Comparison of ENCODE assay signal across 9 mouse cellular contexts in genomic region chr15:87544401-87545129, GRCm38 (mm10). TPM values are rescaled to one million over a fixed set of nuclear protein-coding genes. Genes with fewer than 3 reads are reported as not detected.
A peak's percentile ranks its signal among the peaks of the same experiment; 100 is the strongest.
DNase-seq lines count a peak whose midpoint lies in the region; ATAC-seq and TF ChIP-seq lines count a peak whose summit lies in the region.
"Had no signal": no experiment of that assay in that cellular context is flagged by ENCODE, and none has a peak within 500 bp of the region (broad histone marks: within the 10 kb centered on the region; RNA-seq: fewer than 3 reads in every experiment).

No protein-coding gene starts in this region.

- peak overlapping the region; percentile 94 for H3K27ac ChIP-seq in cerebellum, adult 2 months (ENCODE audit: insufficient read depth, low read length)
- H3K27ac ChIP-seq in forebrain, embryonic 16.5 days (ENCODE audit: low read length) = peak overlapping the region; percentile 59
- H3K27ac ChIP-seq in intestine, postnatal 0 days (ENCODE audit: low read depth, low read length) = no peak overlapping the region
- 0 out of 2 replicates have a peak overlapping the region, but pooled peaks have one; percentile 14 for H3K27ac ChIP-seq in midbrain, embryonic 11.5 days (ENCODE audit: low read depth, low read length)
- no peak overlapping the region for H3K27ac ChIP-seq in thymus, adult 2 months (ENCODE audit: control insufficient read depth, insufficient read depth, low read length)

- peak overlapping the region; percentile 61 for H3K4me2 ChIP-seq in forebrain, embryonic 16.5 days (ENCODE audit: low read length)
- H3K4me2 ChIP-seq in intestine, postnatal 0 days (replicated peaks; ENCODE audit: low read depth) = peak overlapping the region; percentile 62
- peak overlapping the region; percentile 88 for H3K4me2 ChIP-seq in midbrain, embryonic 11.5 days

- peaks cover 10% of the 10 kb centered on the region for H3K4me1 ChIP-seq in cerebellum, adult 2 months (ENCODE audit: control insufficient read depth, insufficient read depth, low read length)
- H3K4me1 ChIP-seq in forebrain, embryonic 16.5 days (replicated peaks; ENCODE audit: control insufficient read depth, insufficient read depth, low read length) = peaks cover 36% of the 10 kb centered on the region
- no peaks in the 10 kb centered on the region for H3K4me1 ChIP-seq in intestine, postnatal 0 days (replicated peaks; ENCODE audit: control insufficient read depth, insufficient read depth, low read length)
- H3K4me1 ChIP-seq in midbrain, embryonic 11.5 days (ENCODE audit: control insufficient read depth, insufficient read depth, low read length) = peaks cover 17% of the 10 kb centered on the region
- no peaks in the 10 kb centered on the region for H3K4me1 ChIP-seq in thymus, adult 2 months (replicated peaks; ENCODE audit: control insufficient read depth, insufficient read depth, low read length)

- no peaks in the 10 kb centered on the region for H3K27me3 ChIP-seq in cerebellum, adult 2 months (ENCODE audit: control insufficient read depth, insufficient read depth, low read length)
- H3K27me3 ChIP-seq in forebrain, embryonic 16.5 days (replicated peaks; ENCODE audit: control insufficient read depth, insufficient read depth, low read length) = 0 out of 2 replicates have a peak, but pooled peaks cover 2% of the 10 kb centered on the region
- H3K27me3 ChIP-seq in intestine, postnatal 0 days (replicated peaks; ENCODE audit: control insufficient read depth, insufficient read depth, low read length) = peaks cover 38% of the 10 kb centered on the region
- H3K27me3 ChIP-seq in midbrain, embryonic 11.5 days (ENCODE audit: control insufficient read depth, insufficient read depth, low read length) = peaks cover 8% of the 10 kb centered on the region; the same call in 1 of the 2 replicates
- H3K27me3 ChIP-seq in thymus, adult 2 months (ENCODE audit: control insufficient read depth, insufficient read depth, low read length) = no peaks in the 10 kb centered on the region; the same call in 1 of the 2 replicates

- WGBS in cerebellum, adult 2 months = under 1% methylated on average over 83 of the region's 84 CpGs
- under 1% methylated on average over 74 of the region's 84 CpGs for WGBS in forebrain, embryonic 16.5 days
- WGBS in intestine, postnatal 0 days = under 1% methylated on average over 70 of the region's 84 CpGs
- under 1% methylated on average over 83 of the region's 84 CpGs for WGBS in midbrain, embryonic 11.5 days
- WGBS in thymus, adult 2 months = 3% methylated on average over 84 of the region's 84 CpGs

- peak; percentile 30 to 51 for DNase-seq in left cerebral cortex, adult 18-20 months (ENCODE audit: low spot score in 2 of 2)
- DNase-seq in left cerebral cortex, adult 11 months (ENCODE audit: low spot score) = no peak
- peak; percentile 67 to 74 for DNase-seq in cerebellum, adult 2 months
- DNase-seq in midbrain, embryonic 11.5 days (ENCODE audit: low spot score, missing footprints) = peak; percentile 95
- DNase-seq in urinary bladder, postnatal 14 days (ENCODE audit: low spot score) = peak; percentile 45
- DNase-seq in thymus, adult 2 months = no peak

- peak overlapping the region; percentile 91 for H3K9ac ChIP-seq in forebrain, embryonic 16.5 days (replicated peaks; ENCODE audit: low read depth, low read length)
- no peak overlapping the region for H3K9ac ChIP-seq in intestine, postnatal 0 days (ENCODE audit: low read depth, low read length)
- H3K9ac ChIP-seq in midbrain, embryonic 11.5 days (ENCODE audit: low read length) = peak overlapping the region; percentile 87

- H3K4me3 ChIP-seq in cerebellum, adult 2 months (replicated peaks; ENCODE audit: insufficient read depth, low read depth, low read length) = peak overlapping the region; percentile 94
- H3K4me3 ChIP-seq in forebrain, embryonic 16.5 days (replicated peaks; ENCODE audit: low read length) = peak overlapping the region; percentile 72
- peak overlapping the region; percentile 35 for H3K4me3 ChIP-seq in intestine, postnatal 0 days (ENCODE audit: low read depth, low read length)
- H3K4me3 ChIP-seq in midbrain, embryonic 11.5 days (ENCODE audit: low read depth, low read length) = peak overlapping the region; percentile 59
- H3K4me3 ChIP-seq in thymus, adult 2 months (ENCODE audit: control insufficient read depth, insufficient read depth, low read length) = no peak overlapping the region

- no peaks in the 10 kb centered on the region for H3K9me3 ChIP-seq in forebrain, embryonic 16.5 days (ENCODE audit: control insufficient read depth, low read length)
- H3K9me3 ChIP-seq in intestine, postnatal 0 days (ENCODE audit: control insufficient read depth) = no peaks in the 10 kb centered on the region
- H3K9me3 ChIP-seq in midbrain, embryonic 11.5 days (ENCODE audit: control insufficient read depth, low read length) = no peaks in the 10 kb centered on the region

- TF ChIP-seq POLR2A in cerebellum, adult 2 months (IDR thresholded peaks at IDR 0.05; ENCODE audit: borderline replicate concordance, insufficient read depth, low read length) = no peak
- TF ChIP-seq POLR2A in thymus, adult 2 months (IDR thresholded peaks at IDR 0.05; ENCODE audit: control insufficient read depth, extremely low read depth, insufficient read depth, low read length, poor library complexity) = no peak

- no peak for TF ChIP-seq CTCF in cerebellum, adult 2 months (IDR thresholded peaks at IDR 0.05; ENCODE audit: borderline replicate concordance, insufficient read depth, low read depth, low read length)
- TF ChIP-seq CTCF in intestine, postnatal 0 days (IDR thresholded peaks at IDR 0.05; ENCODE audit: low read depth) = no peak
- TF ChIP-seq CTCF in thymus, adult 2 months (IDR thresholded peaks at IDR 0.05; ENCODE audit: borderline replicate concordance, control insufficient read depth, extremely low read depth, insufficient read depth, low read length, poor library complexity) = no peak

- peak; percentile 49 for ATAC-seq in forebrain, embryonic 16.5 days
- peak; percentile 22; the same call in 1 of the 2 replicates for ATAC-seq in intestine, postnatal 0 days
- ATAC-seq in midbrain, embryonic 11.5 days (ENCODE audit: low FRiP score) = peak; percentile 74

- H3K36me3 ChIP-seq in forebrain, embryonic 16.5 days (ENCODE audit: control insufficient read depth, insufficient read depth) = no peaks in the 10 kb centered on the region
- H3K36me3 ChIP-seq in intestine, postnatal 0 days (ENCODE audit: control insufficient read depth, insufficient read depth) = no peaks in the 10 kb centered on the region
- H3K36me3 ChIP-seq in midbrain, embryonic 11.5 days (ENCODE audit: control insufficient read depth, insufficient read depth, low read length) = no peaks in the 10 kb centered on the region
- H3K36me3 ChIP-seq in thymus, adult 2 months (ENCODE audit: control insufficient read depth, insufficient read depth, low read length) = no peaks in the 10 kb centered on the region

RNA-seq across cellular contexts. Expression of gene Fam19a5, which starts 0.5 kb away (rescaled TPM):
- total RNA-seq in left cerebral cortex, adult 18-20 months (2021) = 100 to 1,000 TPM; 114 to 115 TPM
- 95.4 and 101 TPM in 2 replicates for polyA plus RNA-seq in cerebellum, adult 2 months (2012; rRNA removed)
- polyA plus RNA-seq in forebrain, embryonic 16.5 days (2015; fragmentation: Nextera tagmentation; extraction: Ambion mirVana) = 15.0 and 18.7 TPM in 2 replicates
- 1.4 TPM in 2 replicates for polyA plus RNA-seq in intestine, postnatal 0 days (2015; fragmentation: Nextera tagmentation; extraction: Ambion mirVana)
- 5.8 TPM in 2 replicates for polyA plus RNA-seq in midbrain, embryonic 11.5 days (2014; fragmentation: Nextera tagmentation; extraction: Ambion mirVana)
- polyA plus RNA-seq in thymus, adult 2 months (2012; rRNA removed) = 1.1 and 1.2 TPM in 2 replicates
- total RNA-seq: neutrophil, adult 5-6 weeks had no signal

Comparison
In these comparisons a context has a peak if more than half of its experiments do, and no peak if none do; other contexts are left out.
1. DNase-seq: peak in left cerebral cortex, adult 18-20 months (2 of 2), cerebellum, adult 2 months (2 of 2), midbrain, embryonic 11.5 days (single experiment) and urinary bladder, postnatal 14 days (single experiment); none in left cerebral cortex, adult 11 months (single experiment) and thymus, adult 2 months (single experiment).
2. H3K27ac ChIP-seq: peak in cerebellum, adult 2 months (single experiment), forebrain, embryonic 16.5 days (single experiment) and midbrain, embryonic 11.5 days (single experiment); none in intestine, postnatal 0 days (single experiment) and thymus, adult 2 months (single experiment).
3. ATAC-seq: peak in every context shown above with its lines; median percentile 74 in midbrain, embryonic 11.5 days; 49 in forebrain, embryonic 16.5 days; 22 in intestine, postnatal 0 days.
4. Peak in every context shown above with its lines, with median percentiles within 50 percentile points of each other: H3K4me2 ChIP-seq.